Mouse (Mus musculus): Measurements from ENCODE around the gene Dnlz.
"Not testable (repeated sequence)": the region's sequence is repeated elsewhere in the genome, so short reads cannot be mapped to it uniquely, and the experiment has no call there.

The Dnlz gene

DNA sequence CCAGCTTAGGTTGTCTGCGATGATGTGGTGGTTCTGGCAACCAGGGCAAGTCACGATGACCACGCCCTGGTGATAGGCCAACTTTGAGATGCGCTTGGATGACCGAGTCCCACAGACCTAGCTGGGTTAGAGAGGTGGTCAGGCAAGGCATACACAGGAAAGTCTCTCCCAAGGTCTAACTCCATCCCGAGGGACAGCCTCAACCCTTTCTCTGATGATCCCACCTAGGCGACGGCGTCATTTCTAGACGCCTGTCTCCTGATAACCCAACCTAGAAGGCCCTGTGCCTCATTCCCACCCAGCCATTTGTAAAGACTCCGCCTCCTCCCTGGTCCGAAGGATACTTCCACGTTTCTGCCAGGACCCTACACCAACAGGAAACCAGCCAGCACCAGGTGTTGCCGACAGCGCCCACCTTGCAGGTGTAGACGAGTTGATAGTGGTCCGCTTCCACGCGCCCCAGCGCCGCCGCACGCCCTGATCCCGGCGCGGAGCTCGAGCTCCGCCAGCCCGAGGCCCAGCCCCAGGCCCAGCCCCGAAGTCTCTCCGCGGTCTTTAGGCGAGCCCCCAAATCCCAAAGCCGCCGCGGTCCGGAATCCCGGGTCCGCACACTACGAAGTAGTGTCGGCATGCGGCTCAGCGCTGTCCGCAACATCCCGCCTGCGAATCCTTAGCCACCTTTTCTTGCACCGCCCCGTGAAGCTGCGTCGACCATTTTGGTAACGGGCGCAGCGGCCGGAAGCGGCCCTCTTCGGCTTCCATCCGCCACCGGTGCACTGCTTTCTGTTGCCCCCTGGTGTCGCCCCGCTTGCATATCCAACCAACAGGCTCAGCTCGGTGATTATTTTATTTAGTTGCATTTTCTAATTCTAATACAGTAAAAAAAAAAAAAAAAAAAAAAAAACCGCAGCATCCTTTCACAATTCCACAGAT lies at the start of gene Dnlz:
Gene Dnlz (minus strand): TSS at position 753 of the 933 bp plus-strand sequence.
- DNase-seq: peak; percentile 93

DNA sequence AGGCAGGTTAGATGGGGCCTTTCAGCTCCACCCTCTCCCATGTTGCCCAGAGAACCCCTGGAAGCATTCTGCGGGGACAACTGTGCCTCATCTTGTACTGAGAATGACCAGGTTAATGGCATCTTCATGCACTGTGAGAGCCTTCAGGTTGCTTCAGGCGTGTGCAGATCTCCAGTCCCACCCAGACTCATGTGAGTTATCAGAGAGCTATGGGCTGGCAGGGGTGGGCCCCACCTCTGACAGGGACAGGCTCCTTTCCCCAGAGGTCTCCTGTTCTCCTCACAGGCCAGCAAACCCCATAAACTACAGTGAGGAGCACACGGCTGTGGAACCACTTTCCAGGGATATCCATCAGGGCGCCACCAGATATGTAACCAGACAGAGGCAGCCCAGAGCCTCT lies 49.1 kb upstream of the Dnlz start:
- DNase-seq: no peak

DNA sequence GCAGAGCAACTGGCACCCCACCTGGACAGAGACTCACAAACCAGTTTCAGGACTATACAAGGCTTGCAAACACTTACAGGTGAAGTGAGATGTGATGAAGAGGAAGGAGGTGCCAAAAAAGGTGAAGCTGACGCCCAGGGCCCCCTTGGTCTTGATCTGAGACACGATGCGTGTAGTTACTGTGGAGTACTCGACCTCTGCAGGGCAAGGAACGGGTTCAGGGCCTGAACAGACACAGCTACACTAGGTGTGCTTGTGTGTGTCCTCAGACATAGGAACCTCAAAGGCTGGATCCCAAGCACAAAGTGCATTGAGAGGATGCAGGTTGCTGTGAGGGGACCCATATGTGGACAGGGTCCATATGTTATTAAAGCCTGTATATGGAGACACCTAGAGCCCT lies 48.4 kb upstream of the Dnlz start:
- no peak for DNase-seq

DNA sequence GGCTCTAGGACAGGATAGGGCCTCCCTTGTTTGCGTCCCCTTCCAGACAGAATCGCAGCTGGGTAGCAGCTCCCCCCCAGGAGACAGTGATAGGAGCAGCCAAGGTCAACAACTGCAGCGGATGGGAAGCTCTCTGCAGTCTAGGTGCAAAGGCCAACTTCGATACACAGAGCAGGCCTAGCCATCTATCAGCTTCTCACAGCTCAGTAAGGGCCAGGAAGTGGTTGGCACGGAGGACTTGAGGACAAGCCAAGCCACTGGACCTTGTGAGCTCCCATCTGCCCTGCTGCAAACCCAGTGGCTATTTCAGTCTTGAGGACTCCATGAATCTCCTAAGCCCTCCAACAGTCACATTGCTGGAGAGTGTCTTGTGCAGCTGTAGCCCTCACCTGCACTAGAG lies 47.7 kb upstream of the Dnlz start:
- DNase-seq: no peak

GRCm38 (mm10) chr2:26398978-26399377 lies 47.1 kb upstream of the Dnlz start:
- no peak for DNase-seq

GRCm38 (mm10) chr2:26391617-26392016 lies 39.7 kb upstream of the Dnlz start:
- no peak for DNase-seq

DNA sequence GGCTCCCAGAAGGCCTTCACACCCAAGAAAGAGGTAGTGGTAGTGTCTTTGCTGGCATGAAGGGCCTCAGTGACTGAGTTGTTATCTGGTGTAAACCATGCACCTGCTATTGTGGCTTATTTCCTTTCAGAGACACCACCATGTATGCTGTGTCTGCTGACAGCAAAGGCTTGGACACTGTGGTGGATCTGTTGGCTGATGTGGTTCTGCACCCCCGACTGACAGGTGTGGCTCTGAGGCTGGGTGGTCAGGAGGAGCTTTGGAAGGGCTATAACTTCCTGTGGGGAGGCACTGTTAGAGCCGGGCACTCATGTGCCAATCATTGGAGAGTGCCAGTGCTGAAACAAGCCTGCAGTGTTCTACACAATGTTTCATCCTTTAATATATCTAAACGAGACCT lies 39.0 kb upstream of the Dnlz start:
- DNase-seq: no peak

DNA sequence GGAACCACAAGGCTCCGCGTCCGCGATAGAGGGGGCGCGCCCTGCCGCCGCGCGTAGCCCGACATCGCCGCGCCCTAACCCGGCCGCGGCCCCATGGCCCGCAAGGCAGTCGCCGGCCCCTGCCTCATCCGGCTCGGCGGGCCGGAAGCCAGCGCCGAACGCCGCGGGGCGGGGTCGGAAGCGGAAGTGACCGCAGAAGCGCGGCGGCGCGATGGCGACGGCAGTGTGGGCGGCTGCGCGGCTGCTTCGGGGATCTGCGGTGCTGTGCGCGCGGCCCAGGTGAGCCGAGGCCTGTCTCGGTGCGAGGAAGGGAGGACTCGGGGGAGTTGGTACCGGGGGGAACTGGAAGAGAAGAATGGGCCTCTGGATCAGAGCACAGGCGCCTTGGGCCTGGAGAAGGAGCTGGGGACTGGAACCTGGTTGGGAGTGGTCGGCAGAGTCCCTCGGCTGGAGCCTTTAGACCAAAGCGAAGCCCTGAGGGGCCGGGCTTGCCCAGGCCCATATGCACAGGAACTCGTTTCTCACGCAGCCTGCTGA lies 37.3 kb upstream of the Dnlz start, which contains the start of the genes Entr1 and Pmpca:
Gene Entr1 (minus strand): TSS at position 163 of the 537 bp plus-strand sequence.
Gene Pmpca (plus strand): TSS at position 186 of the 537 bp plus-strand sequence.
- peak; percentile 73 for DNase-seq

DNA sequence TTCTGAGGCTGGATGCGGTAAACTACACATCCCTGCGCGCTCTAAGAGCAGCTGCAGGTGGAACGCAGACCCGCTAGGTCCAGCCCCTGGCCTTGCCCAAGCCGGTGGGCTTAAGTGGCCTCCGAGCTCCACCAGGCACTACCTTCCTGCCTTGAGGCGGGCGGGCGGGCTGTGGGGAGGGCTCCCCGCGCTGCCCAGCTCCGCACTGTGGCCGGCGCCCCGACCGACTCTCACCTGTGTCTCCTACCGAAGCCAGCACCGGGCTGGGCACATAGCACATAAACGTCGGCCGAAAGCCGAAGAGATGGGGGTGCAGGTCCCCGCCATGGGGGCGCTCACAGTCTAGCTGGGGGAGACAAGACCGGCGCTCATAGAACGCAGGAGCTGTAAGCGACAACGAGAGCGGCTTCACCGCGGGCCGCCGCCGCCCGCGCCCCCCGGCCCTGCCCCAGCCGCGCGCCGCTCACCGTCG lies 36.8 kb upstream of the Dnlz start:
- DNase-seq: no peak

DNA sequence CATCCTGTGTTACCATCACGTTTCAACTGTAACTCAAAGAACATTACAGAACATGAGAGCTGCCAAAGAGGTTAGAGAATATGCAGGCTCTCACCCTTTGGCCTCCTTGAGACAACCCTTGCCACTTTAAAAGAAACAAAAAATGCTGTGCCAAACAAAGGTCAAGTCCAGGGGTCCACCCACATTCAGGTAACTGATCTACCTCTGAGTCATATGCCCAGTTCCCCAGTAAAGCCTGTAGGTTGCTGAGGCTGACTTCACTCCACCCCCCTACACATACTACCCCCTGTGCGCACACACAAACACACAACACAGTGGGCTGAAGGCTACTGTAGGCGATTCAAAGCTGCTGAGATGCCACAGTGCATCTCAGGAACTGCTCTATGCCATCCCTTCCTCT lies 35.8 kb upstream of the Dnlz start:
- DNase-seq: no peak

DNA sequence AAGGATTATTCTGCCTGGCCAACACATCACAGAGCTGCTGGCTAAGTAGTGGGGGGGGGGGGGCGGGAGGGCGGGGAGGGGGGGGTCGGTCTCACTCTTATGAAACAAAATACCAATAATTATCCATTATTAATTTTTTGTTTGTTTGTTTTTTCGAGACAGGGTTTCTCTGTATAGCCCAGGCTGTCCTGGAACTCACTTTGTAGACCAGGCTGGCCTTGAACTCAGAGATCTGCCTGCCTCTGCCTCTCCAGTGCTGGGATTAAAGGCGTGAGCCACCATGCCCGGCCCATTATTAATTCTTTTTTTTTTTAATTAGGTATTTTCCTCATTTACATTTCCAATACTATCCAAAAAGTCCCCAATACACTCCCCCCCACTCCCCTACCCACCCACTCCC lies 29.0 kb upstream of the Dnlz start:
- DNase-seq: not testable (repeated sequence)

DNA sequence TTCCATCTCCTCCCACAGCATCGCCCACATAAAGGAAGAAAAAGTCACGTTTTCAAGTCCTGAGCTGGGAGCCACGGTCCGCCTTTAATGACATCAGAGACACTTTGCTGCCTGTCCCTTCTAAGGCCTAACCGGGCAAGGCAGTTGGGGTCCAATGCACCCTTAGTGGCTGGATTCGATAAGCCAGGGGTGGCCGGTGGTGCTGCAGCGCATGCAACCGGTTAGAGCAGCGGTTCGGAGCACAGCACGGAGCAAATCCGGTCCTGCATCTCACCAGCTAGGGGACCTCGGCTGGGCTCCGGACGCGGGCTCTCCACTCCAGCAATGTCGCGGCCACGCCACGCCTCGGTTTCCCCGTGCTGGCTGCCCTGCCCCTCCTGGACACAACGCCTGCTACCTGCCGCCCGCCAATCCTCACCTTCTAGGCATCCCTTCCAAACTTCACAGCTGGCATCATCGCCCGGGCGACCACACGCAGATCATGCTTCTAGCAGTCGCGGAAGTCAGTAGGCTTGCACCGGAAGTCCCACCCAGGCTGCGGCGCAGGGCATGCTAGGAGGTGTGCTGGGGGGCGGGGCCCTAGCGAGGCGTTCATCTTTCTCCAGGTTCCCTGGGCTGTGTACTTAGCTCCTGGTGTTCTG lies 28.3 kb upstream of the Dnlz start, which contains the start of gene Snapc4:
Gene Snapc4 (minus strand): TSS at position 523 of the 641 bp plus-strand sequence.
- peak; percentile 78 for DNase-seq

- no peak for DNase-seq
Observed at GRCm38 (mm10) chr2:26372396-26372795, 20.5 kb upstream of the Dnlz start.

DNA sequence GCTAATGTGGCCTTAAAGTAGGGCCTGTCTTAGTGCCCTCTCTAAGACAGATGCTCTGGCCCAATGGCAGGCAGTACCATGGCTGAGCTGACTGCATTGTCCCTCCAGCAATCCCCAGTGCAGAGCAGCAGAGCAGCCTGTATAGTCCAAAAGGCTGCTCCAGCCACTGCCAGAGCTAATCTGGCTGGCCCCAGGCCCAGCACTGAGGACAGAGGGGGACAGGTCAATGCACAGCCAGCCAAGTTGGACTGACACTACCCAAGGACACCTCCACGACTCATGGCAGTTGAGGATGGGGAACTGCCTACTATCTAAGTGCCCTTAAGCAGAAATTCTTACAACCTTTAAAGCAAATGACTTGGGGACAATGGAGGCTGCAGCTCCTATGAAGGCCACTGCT lies 16.7 kb upstream of the Dnlz start:
- no peak for DNase-seq

- DNase-seq: no peak
Observed at GRCm38 (mm10) chr2:26367911-26368310, 16.0 kb upstream of the Dnlz start.

GRCm38 (mm10) chr2:26364738-26365465 lies 13.0 kb upstream of the Dnlz start:
- peak; percentile 71 for DNase-seq

DNA sequence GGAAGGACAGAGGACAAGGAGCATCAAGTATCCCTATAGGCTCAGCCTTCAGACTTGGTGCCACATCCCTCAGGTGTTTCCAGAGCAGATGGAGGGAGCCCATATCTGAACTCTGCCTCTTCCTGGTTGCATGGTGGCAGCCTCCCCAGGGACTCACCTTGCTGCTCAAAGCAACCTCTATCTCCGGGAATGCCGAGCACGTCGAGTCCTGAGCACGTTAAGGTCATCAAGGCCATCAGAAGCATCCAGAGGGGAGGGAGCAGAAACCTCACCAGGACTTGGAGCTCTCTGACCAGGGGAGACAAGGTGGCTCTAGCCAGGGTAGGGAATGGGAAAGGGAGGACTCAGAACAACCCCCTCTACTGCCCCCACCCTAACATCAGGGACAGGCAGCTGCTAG lies 11.6 kb upstream of the Dnlz start:
- no peak for DNase-seq

DNA sequence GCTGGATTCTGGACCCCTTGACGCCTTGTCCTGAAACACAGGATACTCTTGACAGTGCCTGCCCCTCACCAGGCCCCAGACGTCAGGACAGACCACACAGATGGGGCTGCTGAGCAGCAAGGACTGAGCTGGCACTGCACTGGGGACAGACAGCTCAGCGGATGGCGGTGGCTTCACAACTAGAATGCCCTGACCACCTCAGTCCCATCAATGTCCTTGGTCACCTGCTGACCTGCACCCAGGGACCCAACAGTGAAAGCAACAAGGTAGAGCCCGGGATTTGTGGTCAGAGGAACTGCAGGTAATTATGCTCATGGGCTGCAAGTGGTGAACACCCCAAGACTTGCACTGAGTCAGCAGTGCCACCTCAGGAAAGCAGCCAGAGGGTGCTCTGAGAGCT lies 11.1 kb upstream of the Dnlz start:
- no peak for DNase-seq

DNA sequence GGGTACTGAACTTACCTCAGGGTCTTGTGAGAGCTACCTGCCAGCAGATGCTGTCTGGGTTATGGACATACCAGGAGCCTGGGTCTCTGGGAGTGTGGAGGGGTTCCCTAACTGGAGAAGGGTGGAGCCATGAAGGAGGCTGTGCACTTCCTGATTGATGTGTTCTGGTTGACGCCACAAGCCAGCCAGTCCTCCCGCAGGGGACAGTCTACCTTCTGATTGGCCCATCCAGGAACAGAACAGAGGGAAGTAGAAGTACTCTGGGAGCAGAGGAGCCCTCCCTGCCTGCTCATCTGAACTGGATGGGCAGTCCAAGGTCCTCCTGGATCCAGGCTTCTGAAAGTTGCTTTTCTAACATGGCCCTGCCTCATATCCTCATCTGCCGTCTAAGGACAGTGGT lies 8.9 kb upstream of the Dnlz start, which contains the start of gene Card9:
Gene Card9 (minus strand): TSS at position 147 of the 400 bp plus-strand sequence.
- no peak for DNase-seq

- no peak for DNase-seq
Observed at GRCm38 (mm10) chr2:26359983-26360382, 8.1 kb upstream of the Dnlz start.

GRCm38 (mm10) chr2:26358667-26359320 lies 6.9 kb upstream of the Dnlz start:
- no peak for DNase-seq

DNA sequence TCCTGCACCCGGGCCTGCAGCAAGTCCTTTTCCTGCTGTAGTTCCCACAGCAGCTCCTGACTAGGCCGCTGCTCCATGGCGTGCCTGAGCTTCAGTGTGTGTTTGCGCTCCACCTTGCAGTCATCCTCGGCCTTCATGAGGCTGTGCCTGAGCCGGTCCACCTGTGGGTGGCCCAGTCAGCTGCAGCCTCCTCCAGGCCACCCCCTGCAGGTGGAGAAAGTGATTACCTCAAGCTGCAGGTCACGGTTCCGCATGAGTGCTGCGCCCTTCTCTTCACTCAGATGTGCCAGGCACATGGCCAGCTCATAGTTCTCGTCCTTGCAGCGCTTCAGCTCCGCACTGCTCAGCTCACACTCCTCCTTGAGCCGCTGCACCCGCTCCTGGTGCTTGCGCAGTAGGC lies 5.6 kb upstream of the Dnlz start:
- no peak for DNase-seq
